Mouse (Mus musculus): ENCODE measurements around the gene Tmem8b. TPM values are rescaled to one million over a fixed set of nuclear protein-coding genes. Genes with fewer than 3 reads are reported as not detected.

The Tmem8b gene
- polyA plus RNA-seq, 1 experiment from 2014 or later, result 4.9 TPM

GRCm38 (mm10) chr4:43696561-43696960 lies 27.8 kb downstream of the Tmem8b start:
- H3K4me2 ChIP-seq, result no peak overlapping the region
- no peaks in the 10 kb centered on the region for H3K36me3 ChIP-seq
- H3K9ac ChIP-seq, result no peak overlapping the region
- 90% methylated on average over 13 of the region's 13 CpGs for WGBS
- no peak for ATAC-seq (ENCODE audit: borderline replicate concordance, extremely low read depth, low FRiP score, low TSS enrichment)
- no peaks in the 10 kb centered on the region for H3K27me3 ChIP-seq
- H3K27ac ChIP-seq, result no peak overlapping the region
- 0 out of 2 replicates have a peak, but pooled peaks cover 9% of the 10 kb centered on the region for H3K4me1 ChIP-seq
- no peak overlapping the region for H3K4me3 ChIP-seq
- no peaks in the 10 kb centered on the region for H3K9me3 ChIP-seq

- Histone ChIP-seq H3K9me3 (no peaks in the 10 kb centered on the region), H3K9ac (no peak within 1 kb of the TSS), H3K36me3 (no peaks in the 10 kb centered on the region), H3K4me2 (no peak within 1 kb of the TSS), H3K4me3 (no peak within 1 kb of the TSS), H3K4me1 (0 out of 2 replicates have a peak, but pooled peaks cover under 1% of the 10 kb centered on the region), H3K27ac (no peak within 1 kb of the TSS), H3K27me3 (no peaks in the 10 kb centered on the region)
- 85% methylated on average over 6 of the region's 6 CpGs for WGBS
- no peak for ATAC-seq (ENCODE audit: borderline replicate concordance, extremely low read depth, low FRiP score, low TSS enrichment)
Observed at GRCm38 (mm10) chr4:43700707-43701106, 31.9 kb downstream of the Tmem8b start, which contains the start of gene Olfr70. Olfr70 (minus strand) TSS chr4:43700807.

GRCm38 (mm10) chr4:43703439-43703838 lies 34.7 kb downstream of the Tmem8b start:
- Histone ChIP-seq H3K27ac (no peak overlapping the region), H3K9ac (no peak overlapping the region), H3K9me3 (no peaks in the 10 kb centered on the region), H3K4me2 (no peak overlapping the region), H3K36me3 (no peaks in the 10 kb centered on the region), H3K4me3 (no peak overlapping the region), H3K27me3 (no peaks in the 10 kb centered on the region), H3K4me1 (peaks cover 3% of the 10 kb centered on the region; the same call in 1 of the 2 replicates)
- 68% methylated on average over 6 of the region's 6 CpGs for WGBS
- ATAC-seq (ENCODE audit: borderline replicate concordance, extremely low read depth, low FRiP score, low TSS enrichment), result no peak

GRCm38 (mm10) chr4:43703851-43704250 lies 35.1 kb downstream of the Tmem8b start:
- ATAC-seq (ENCODE audit: borderline replicate concordance, extremely low read depth, low FRiP score, low TSS enrichment), result no peak
- Histone ChIP-seq H3K9ac (no peak overlapping the region), H3K36me3 (no peaks in the 10 kb centered on the region), H3K4me2 (no peak overlapping the region), H3K4me3 (no peak overlapping the region), H3K27ac (no peak overlapping the region), H3K9me3 (no peaks in the 10 kb centered on the region), H3K4me1 (peaks cover 5% of the 10 kb centered on the region; the same call in 1 of the 2 replicates), H3K27me3 (no peaks in the 10 kb centered on the region)
- WGBS, result 63% methylated on average over 8 of the region's 8 CpGs

GRCm38 (mm10) chr4:43705991-43706390 lies 37.2 kb downstream of the Tmem8b start:
- ATAC-seq (ENCODE audit: borderline replicate concordance, extremely low read depth, low FRiP score, low TSS enrichment), result no peak
- no peaks in the 10 kb centered on the region for H3K27me3 ChIP-seq
- no peak overlapping the region for H3K4me2 ChIP-seq
- no peaks in the 10 kb centered on the region for H3K36me3 ChIP-seq
- H3K4me3 ChIP-seq, result no peak overlapping the region
- H3K9me3 ChIP-seq, result no peaks in the 10 kb centered on the region
- H3K27ac ChIP-seq, result no peak overlapping the region
- 64% methylated on average over 13 of the region's 13 CpGs for WGBS
- peaks cover 13% of the 10 kb centered on the region for H3K4me1 ChIP-seq
- no peak overlapping the region for H3K9ac ChIP-seq

- peak within 1 kb of the TSS; percentile 83 for H3K27ac ChIP-seq
- 36% methylated on average over 6 of the region's 6 CpGs for WGBS
Observed at GRCm38 (mm10) chr4:43709869-43710268, 41.1 kb downstream of the Tmem8b start, which contains the start of gene Olfr71. Olfr71 (minus strand) TSS chr4:43710255.

GRCm38 (mm10) chr4:43711821-43712220 lies 43.0 kb downstream of the Tmem8b start:
- no peak for ATAC-seq (ENCODE audit: borderline replicate concordance, extremely low read depth, low FRiP score, low TSS enrichment)
- H3K27ac ChIP-seq, result no peak overlapping the region
- no peak overlapping the region for H3K4me3 ChIP-seq
- no peak overlapping the region for H3K4me2 ChIP-seq
- H3K9me3 ChIP-seq, result no peaks in the 10 kb centered on the region
- no peak overlapping the region for H3K9ac ChIP-seq
- no peaks in the 10 kb centered on the region for H3K36me3 ChIP-seq
- H3K4me1 ChIP-seq, result peaks cover 16% of the 10 kb centered on the region
- peaks cover 10% of the 10 kb centered on the region; the same call in 1 of the 2 replicates for H3K27me3 ChIP-seq
- WGBS, result 2% methylated on average over 2 of the region's 2 CpGs

More at GRCm38 (mm10) chr4:43709869-43710268, 41.1 kb downstream of the Tmem8b start, which contains the start of gene Olfr71:
- Histone ChIP-seq H3K36me3 (no peaks in the 10 kb centered on the region), H3K4me1 (peaks cover 16% of the 10 kb centered on the region), H3K4me2 (no peak within 1 kb of the TSS), H3K9ac (no peak within 1 kb of the TSS), H3K27me3 (0 out of 2 replicates have a peak, but pooled peaks cover 3% of the 10 kb centered on the region), H3K9me3 (no peaks in the 10 kb centered on the region), H3K4me3 (no peak within 1 kb of the TSS)
- peak; percentile 77 for ATAC-seq (ENCODE audit: borderline replicate concordance, extremely low read depth, low FRiP score, low TSS enrichment)

GRCm38 (mm10) chr4:43713652-43714219 lies 45.0 kb downstream of the Tmem8b start:
- Histone ChIP-seq H3K36me3 (no peaks in the 10 kb centered on the region), H3K27ac (no peak overlapping the region), H3K4me2 (no peak overlapping the region), H3K4me1 (peaks cover 11% of the 10 kb centered on the region), H3K27me3 (peaks cover 10% of the 10 kb centered on the region; the same call in 1 of the 2 replicates), H3K9ac (no peak overlapping the region), H3K9me3 (no peaks in the 10 kb centered on the region), H3K4me3 (no peak overlapping the region)
- WGBS, result 27% methylated on average over 7 of the region's 7 CpGs
- no peak for ATAC-seq (ENCODE audit: borderline replicate concordance, extremely low read depth, low FRiP score, low TSS enrichment)

GRCm38 (mm10) chr4:43720491-43721228 lies 51.9 kb downstream of the Tmem8b start:
- 43% methylated on average over 12 of the region's 16 CpGs for WGBS
- Histone ChIP-seq H3K9me3 (no peaks in the 10 kb centered on the region), H3K27ac (no peak overlapping the region), H3K36me3 (no peaks in the 10 kb centered on the region), H3K9ac (no peak overlapping the region), H3K27me3 (no peaks in the 10 kb centered on the region), H3K4me1 (no peaks in the 10 kb centered on the region), H3K4me2 (no peak overlapping the region), H3K4me3 (no peak overlapping the region)
- no peak for ATAC-seq (ENCODE audit: borderline replicate concordance, extremely low read depth, low FRiP score, low TSS enrichment)

- H3K27ac ChIP-seq, result no peak overlapping the region
- 77% methylated on average over 4 of the region's 4 CpGs for WGBS
- peaks cover 13% of the 10 kb centered on the region for H3K4me1 ChIP-seq
- H3K9ac ChIP-seq, result no peak overlapping the region
- ATAC-seq (ENCODE audit: borderline replicate concordance, extremely low read depth, low FRiP score, low TSS enrichment), result no peak
- no peaks in the 10 kb centered on the region for H3K36me3 ChIP-seq
- H3K27me3 ChIP-seq, result no peaks in the 10 kb centered on the region
- H3K9me3 ChIP-seq, result no peaks in the 10 kb centered on the region
- no peak overlapping the region for H3K4me3 ChIP-seq
- no peak overlapping the region for H3K4me2 ChIP-seq
Observed at GRCm38 (mm10) chr4:43722191-43722590, 53.4 kb downstream of the Tmem8b start.

- 16% methylated on average over 1 of the region's 1 CpGs for WGBS
Observed at GRCm38 (mm10) chr4:43724764-43725163, 56.0 kb downstream of the Tmem8b start.

More at GRCm38 (mm10) chr4:43724764-43725163, 56.0 kb downstream of the Tmem8b start:
- Histone ChIP-seq H3K27ac (no peak overlapping the region), H3K36me3 (no peaks in the 10 kb centered on the region), H3K4me3 (no peak overlapping the region), H3K4me1 (peaks cover 39% of the 10 kb centered on the region), H3K4me2 (no peak overlapping the region), H3K27me3 (no peaks in the 10 kb centered on the region), H3K9ac (no peak overlapping the region), H3K9me3 (no peaks in the 10 kb centered on the region)
- ATAC-seq (ENCODE audit: borderline replicate concordance, extremely low read depth, low FRiP score, low TSS enrichment), result no peak
